Mouse (Mus musculus) neural tube, postnatal 0 days (tissue): ENCODE results near the gene Ttn. TPM values are rescaled to one million over a fixed set of nuclear protein-coding genes. Genes with fewer than 3 reads are reported as not detected.

Source experiments
- polyA plus RNA-seq: library from polyadenylated mRNA; unstranded; fragments of >200 nt; fragmentation: Nextera tagmentation; extraction: Ambion mirVana; gene quantifications from 2 replicates; pipeline ENCODE4 v1.2.1, GENCODE M21; 2015

The Ttn gene
- polyA plus RNA-seq: 0.83 and 1.6 TPM in 2 replicates

GRCm38 (mm10) chr2:76982391-76983145 is at the start of gene Ttn:
Gene Ttn (minus strand): TSS chr2:76982547.

DNA sequence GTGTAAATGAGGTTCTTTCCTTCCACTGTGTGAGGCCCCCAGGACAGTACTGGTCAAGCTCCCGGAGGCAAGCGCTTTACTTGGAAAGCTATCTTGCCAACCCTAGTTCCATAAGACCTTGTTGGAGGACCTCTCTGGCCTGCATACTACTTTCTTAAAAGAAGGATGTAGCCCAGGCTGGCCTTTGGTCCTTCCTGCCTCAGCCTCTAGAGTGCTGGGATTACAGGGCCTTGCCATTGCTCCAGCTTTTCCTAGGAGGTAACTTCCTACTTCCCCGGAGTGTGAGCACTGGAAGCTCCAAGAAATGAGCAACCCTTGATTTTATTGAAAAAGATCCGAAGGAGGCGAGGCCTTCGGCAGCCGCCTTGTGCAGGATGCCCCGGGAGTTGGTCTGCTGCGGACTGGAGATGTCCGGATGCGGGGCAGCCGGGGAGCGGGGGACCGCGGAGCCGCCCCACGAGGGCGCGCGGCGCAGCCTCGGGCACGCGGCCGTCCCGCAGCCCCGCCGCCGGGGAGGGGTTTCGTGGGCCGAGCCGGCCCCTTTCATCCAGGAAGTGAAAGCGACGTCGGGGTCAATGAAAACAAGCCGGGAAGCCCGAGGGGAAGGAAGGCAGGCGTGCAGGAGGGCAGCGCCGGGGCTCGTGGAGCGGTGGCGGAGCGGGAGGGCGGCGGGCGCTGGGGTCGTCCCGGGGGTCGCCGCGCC is 307.5 kb downstream of the Ttn start, which contains the start of gene Plekha3:
Gene Plekha3, plus strand, starts transcription at position 557 of the 703 bp plus-strand sequence.

GRCm38 (mm10) chr2:76672966-76673392 is 309.4 kb downstream of the Ttn start, which contains the start of gene Fkbp7:
Gene Fkbp7 (minus strand): TSS chr2:76673116.

Other genes starting within 250 kb of the Ttn start
- 11.6 and 13.4 TPM in 2 replicates for gene Ccdc141, start 188.1 kb upstream of the Ttn start, polyA plus RNA-seq